Mouse (Mus musculus) cerebellum, postnatal 10 days (tissue): ENCODE measurements at regions not wholly inside any gene's neighbourhood (a gene's known extent, or its start where the extent isn't known, plus 50 kb on each side); places are given as distances from the start of the nearest gene placed in this dataset.
A peak's percentile ranks its signal among the peaks of the same experiment; 100 is the strongest.

Source experiments
- DNase-seq, 2 experiments: peaks; one replicate each; pipeline ENCODE4 v3.0.0; 2021; ENCODE audit warnings: mixed read lengths in 2 of 2

DNA sequence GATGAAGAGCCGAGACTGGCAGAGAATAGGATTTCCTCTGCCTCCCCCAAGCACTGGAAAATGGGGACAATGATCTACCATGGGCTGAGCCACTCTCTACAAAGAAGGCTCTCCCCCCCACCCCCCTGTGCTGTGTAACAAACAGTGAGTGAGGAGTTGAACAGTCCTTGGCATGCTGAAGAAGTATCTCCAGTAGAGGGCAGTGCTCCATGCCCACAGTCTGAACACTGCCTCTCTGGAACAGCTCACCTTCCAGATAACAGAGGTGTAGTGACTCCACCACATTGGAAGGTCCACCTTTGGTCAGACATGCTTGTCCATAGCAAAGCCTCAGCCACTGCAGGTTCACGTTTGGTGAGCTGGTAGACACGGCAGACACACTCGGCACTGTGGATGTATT, 85.2 kb upstream of the Bach2 start:
- DNase-seq: peak; percentile 61 to 69

DNA sequence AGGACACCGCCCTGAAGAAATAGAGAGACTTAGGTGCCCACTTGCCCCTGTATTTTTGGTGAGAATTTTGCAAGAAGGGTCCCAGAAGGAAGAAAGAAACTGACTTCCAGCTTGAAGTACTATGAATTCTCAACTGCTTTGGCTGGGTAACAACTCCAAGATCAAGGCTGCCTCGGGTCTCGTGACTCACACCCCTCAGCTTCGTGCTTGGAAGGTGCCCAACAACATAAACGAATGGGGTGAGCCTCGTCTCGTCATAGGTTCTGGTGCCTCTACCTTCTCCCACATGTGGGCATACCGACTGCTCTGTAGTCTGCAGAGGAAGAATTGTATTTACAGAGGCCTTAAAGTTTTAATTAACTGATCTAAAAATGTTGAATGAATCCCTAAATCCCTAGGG, 81.6 kb upstream of the Bach2 start:
- no peak for DNase-seq

DNA sequence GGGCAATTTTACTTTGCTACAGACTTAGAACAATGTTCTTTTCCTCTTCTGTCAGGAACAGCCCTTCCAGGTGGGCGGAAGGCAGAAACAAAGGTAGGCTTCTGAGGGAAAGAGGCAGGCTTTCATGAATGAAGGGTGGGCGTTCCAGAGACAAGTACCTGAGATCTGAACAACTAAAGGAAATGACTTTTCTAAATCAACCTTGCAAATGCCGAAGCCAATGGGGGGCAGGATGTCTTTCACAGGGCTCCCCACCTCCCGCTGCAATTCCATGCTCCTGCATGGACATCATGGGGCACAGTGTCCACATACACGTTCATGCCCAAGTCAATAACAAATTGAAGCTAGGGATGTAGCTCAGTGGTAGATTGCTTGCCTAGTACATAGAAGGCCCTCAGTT, 80.2 kb upstream of the Bach2 start:
- DNase-seq: no peak

DNA sequence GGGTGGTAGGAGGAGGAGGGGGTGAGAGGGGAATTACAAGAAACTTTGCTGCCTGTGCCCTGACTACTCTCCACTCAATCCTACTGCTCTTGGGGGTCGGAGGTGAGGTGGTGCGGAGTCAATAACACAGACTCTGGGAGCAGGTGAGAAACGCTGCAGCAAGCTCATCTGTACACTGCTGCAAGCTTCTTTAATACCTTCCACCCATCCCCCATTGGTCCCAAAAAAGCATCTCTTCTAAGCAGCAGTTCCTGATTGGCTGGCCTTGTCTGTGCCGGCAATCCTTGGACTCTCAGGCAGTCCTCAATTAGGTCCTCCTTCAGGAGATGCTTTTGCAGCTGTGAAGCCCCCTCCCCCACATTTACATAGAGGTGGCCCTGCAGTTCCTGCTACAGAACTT, 79.7 kb upstream of the Bach2 start:
- no peak for DNase-seq

DNA sequence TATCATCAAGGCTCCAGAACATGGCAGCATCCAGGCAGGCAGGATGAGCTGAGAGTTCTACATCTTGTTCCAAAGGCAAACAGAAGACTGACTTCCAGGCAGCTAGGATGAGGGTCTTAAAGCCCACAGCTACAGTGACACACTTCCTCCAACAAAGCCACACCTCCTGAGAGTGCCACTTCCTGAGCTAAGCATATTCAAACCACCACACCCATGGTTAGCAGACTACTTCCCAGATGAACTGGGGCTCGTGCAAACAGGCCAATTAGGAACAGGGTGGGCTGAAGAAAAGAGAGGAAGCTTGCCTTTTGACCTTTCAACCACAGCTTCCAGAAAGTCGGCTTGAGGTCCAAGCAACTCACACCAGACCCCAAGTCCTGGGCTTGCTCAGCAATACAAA, 77.8 kb upstream of the Bach2 start:
- DNase-seq: no peak

DNA sequence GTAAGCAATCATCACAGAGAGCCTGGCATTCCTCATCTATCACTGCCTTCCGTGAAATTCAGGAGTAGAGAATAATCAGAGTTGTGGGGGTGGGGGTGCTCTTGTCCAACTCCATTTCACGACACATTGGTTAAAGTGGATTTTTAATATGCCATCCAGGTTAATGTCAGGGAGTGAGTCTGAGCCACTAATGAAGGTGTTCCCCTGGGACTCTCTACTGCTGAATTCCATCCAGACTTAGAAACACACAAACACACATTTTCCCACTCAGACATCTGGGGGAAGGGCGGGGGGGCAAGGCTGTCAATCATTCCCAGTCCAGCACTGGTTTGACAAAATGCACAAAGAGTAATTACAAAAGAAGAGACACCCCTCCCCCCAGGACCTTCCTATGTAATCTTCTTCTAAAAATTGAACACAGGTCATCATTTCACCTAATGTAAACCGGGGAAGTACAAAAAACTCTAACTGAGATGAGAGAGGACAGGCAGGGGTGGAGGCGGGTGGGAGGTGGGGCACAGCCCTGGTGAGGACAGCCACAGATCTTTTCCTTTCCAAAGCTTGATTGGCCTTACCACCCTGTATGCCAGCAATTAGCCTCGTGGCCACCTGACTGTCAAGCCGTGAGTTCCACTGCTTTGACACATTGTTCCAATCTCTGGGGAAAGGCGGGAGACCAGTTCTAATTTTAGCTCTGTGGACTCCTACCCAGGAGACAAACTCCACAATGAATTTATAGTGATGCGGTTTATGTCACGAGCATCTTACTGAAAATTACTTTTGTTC, 76.5 kb upstream of the Bach2 start:
- DNase-seq: no peak

DNA sequence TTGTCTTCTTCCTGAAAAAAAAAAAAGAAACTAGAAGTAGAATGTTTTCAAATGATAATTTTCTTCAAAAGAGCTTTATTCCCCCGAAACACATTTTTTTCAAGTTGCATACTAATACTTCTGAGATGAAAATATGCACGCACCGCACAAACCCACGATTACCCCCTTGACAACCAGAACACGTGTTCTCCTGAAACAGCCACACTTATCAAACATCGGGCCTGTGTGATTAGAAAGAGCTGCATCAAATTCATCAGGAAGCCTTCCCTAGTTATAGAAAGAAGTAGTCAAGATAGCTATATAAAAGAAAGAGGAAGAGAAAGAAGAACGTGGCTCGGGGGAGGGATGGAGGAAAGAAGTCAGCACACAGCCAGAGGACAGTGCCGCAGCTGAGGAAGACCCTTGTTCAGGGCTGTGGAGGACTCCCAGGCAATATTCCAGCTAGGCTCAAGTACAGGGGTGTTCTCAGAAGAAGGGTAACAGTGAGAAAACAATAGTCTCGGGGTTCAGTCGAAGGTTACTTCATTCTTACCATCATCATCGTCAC, 75.8 kb upstream of the Bach2 start:
- DNase-seq: no peak

DNA sequence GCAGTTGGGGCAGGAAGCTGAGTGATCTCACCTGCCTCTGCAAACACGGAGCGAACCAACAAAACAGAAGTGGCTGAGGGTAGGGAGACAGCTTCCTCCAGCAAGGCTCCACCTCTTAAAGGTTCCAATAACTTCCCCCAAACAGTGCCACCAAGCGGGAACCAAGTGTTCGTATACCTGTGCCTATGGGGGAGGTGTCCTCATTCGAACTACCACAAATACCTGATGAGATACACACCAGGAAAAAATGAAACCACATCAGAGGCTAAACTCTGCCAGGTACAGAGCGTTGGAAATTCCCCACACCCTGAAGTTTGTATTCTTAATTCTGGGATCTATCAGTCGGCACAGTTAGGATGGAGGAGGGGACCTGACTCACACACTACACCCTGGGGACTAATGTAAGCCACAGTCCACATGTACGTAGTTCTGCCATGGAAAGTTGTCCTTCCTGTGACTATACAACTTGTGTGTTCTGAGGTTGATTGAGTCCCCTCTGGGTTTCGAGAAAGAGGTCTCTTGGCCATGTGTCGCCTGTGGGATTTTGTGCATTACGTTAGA, 74.4 kb upstream of the Bach2 start:
- no peak for DNase-seq

DNA sequence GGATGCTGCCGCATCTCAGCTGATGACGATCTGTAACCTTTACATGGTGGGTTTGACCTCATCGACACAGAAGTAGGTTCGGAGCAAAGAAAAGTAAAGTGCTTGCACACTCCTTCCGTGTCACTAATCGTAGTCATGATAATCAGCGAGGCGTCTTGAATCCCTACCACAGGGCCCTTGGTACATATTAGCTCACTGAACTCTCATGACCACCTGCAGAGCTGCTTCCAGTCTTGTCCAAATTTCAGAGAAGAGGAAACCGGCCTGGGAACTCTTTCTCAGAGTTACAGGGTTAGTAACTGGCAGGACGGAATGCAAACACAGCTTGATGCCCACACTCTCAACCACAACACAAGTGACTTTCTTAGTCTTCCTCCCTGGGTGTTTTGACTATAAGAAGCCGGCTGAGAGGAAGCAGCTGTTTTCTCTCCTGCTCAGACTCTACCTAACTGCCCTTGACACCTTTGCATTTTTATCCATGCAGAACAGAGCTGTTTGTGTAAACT, 73.8 kb upstream of the Bach2 start:
- DNase-seq: no peak

DNA sequence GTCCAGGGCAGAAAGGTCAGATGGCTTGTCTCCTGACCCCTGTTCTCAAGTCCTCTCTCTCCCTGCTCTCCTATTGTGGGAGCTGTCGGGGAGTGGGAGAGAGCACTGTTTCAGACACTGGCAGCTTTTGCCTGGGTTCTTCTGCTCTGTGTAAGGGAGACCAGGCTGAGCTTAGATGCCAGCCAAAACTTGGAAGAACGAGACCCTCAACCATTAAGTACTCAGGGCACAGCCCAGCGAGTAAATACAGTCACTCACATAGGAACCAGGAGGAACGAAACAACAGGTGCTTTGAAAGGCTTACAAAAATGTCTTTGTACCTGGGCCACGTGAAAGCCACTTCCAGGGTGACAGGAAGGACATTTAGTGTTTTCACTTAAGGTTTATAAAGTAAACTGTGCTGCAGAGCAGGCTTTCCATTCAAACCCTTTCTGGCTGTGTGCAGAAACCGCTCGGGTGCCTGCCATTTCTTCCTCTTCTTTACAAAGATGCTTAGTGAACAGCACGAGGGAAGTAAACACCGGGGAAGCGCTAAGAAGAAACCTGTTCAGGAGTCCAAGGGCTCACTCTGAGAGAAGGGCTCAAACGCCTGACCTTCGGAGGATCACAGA, 72.6 kb upstream of the Bach2 start:
- DNase-seq: no peak

DNA sequence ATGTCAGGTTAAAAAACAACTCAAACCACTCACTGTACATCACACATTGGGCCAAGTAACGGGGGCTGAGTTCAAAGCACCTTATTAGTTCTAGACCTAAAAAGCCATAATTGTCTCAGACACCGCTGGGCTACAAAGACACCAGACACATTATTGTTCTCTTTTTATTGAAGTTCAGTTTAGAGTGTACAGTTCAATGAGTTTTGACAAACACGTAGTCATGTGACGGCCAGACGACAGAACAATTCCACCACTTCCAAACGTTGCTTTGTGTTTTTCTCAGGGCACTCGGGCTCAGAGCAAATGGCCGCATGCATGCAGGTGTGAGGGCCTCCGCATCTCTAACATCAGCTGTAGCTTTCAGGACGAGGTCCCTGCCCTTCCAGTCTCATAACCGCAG, 71.5 kb upstream of the Bach2 start:
- no peak for DNase-seq

DNA sequence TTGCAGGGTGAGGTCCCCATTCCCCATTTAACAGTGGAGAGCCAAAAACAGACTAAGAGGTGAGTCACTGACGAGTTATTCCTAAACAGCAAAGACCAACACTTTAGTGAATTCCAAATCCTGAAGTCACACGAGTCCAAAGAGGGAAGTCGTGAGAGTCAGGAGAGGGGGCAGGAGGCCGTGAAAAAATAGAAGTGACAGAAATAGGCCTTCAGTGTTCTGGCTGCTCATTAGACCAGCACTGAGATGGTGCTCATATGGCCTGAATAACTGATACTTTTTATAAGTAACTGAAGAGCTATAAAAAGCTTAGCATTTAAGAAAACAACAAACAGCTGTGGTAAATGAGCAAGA, 68.5 kb upstream of the Bach2 start:
- DNase-seq: no peak

DNA sequence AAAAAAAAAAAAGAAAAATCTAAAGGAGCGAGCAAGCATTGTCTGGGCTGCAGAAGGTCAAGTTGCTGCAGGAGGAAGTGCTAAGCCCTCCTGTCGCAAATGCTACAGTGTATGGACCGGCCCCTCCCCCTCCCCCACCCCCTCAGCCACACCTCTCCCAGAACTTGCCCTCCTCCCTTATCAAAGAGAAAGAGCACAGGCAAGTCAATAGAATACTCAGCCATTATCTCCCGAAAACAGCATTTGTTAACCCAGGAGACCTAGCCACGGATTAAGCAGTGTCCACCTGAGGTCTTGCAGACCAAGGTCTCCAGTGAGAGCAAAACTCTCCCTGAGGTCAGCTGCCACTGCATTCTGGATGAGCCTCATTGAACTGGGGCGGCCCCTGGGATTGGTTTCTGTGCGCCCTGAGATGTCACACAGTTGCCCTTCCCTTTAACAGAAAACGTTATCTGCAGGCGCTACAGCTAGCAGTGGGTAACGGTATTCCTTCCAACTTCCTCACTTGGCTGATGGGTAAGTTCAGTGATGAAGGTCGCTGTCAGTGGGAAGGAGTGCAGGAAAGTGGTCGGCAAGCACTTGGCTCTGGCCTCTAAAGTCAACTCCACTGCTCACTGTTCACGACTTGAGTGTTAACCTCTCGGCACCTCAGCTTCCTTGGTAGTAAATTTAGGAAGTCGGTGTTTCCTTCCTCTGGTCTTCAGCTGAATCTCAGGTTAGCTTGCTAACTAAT, 68.0 kb upstream of the Bach2 start:
- DNase-seq: no peak

DNA sequence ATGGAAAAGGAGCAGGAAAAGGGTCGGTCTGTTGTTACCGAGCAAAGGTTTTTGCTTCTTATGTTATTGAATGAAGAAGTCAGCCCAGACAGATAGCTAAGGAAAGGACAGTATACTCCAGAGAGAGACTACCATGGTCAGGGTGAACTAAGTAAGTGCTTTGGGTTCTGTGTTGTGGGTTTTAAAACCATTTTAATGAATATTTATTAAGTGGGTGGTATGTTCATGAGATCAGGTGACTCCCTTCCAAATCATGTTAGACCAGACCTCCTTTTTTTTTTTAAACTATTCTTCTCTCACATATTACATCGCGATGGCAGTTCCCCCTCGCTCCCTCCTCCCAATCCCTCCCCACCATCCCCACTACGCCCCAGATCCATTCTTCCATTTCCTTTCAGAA, 67.3 kb upstream of the Bach2 start:
- DNase-seq: no peak

DNA sequence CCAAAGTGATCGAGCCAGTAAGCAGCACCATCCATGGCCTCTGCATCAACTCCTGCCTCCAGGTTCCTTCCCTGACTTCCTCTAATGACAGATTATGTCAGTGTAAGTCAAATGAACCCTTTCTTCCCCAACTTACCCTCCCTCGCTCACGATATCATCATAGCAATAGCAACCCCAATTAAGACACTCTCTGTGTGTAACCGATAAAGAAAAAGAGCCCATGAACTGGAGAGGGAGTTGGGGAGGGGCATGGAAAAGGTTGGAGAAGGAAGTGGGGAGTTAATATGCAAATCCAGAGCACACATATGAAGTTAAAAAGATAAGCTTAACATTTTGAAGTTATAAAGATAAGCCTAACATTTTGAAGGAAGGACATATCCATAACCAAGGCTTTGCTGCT, 65.6 kb upstream of the Bach2 start:
- DNase-seq: no peak

DNA sequence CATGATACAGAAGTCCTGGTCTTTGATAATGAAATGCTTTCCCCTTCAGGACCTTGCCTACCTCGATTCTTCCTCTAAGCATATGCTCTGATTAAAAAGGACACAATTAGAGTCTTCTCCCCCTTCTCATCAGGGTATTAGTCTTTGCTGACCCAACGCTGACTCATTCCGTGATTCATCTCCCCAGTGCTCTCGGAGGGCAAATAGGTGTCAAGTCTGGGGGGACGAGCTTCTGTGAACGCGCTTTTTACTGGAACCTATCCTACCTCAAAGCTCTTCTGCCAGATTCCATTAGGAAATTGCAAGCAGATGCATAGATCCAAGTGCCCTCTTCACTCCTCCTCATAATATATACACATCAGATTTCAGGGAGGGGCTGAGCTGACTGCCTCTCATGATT, 63.8 kb upstream of the Bach2 start:
- DNase-seq: no peak

DNA sequence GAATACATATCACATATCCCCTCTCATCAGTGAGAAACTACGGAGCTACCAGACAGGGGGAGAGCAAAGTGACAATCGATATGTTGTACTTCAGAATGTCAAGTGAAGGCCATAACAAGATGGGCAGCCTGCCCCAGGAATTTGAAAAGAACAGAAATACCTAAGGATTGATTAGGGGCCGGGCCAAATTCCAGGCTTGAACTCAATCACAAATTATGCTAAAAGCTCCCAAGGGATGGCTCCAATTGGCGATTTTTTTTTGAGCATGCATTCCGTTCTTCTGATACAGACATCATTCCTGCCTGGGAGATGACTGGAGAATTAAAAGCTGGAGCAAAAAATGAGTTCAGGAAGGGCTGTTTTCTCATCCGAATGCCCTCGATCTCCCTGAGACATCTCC, 63.4 kb upstream of the Bach2 start:
- DNase-seq: no peak

DNA sequence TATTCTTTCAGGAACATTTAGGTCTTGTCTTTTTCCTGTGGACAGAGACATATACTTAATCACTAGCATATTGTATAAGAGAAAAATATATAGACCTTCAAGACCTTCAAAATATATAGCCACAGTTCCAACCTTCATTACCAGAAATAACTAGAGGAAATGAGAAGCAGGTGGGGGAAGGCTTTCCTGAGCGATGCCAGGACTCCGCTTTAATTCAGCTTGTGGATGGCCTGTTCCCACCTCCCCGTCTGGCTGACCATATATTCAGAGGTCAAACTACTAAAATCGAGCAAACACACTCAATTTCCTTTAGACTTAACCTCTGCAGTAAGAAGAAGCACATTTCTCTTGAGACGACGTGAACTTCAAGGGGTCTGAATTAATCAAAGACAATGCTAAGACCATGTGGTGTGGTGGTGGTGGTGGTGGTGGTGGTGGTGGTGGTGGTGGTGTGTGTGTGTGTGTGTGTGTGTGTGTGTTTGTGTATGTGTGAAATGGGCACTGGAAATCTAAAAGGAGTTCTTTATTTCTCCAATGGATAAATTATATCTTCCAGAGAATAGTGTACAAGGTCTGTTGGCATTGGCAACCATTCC, 62.7 kb upstream of the Bach2 start:
- no peak for DNase-seq

DNA sequence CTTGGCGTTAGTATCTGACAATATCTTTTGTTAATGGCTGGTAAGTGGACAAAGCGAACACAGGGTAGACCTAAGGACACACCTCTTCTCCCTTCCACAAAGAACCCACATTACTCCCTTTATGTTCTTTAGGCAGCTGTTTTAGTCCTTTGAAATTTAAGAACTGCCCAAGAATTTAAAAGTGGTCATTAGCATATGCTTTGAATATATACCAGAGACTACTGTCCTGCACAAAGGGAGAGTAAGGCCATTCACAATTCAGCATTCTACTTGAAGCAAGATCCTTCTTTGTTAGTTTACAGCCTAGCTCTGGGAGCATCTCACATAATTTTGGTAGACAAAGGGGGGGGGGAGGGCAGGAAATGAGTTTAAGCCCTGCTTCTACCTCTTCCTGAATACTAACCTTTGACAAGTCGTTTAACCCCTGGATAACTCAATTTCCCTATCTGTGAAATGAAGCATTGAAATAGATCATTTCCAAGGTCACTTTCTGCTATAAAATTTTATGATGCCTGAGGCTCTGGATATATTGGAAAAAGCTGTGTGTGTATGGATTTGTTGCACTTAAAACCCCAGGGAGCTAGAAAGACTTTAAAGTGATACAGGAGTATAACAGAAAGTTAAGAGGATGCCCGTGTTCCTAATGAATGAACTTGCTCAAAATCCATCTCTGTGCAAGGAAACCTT, 62.0 kb upstream of the Bach2 start:
- no peak for DNase-seq

DNA sequence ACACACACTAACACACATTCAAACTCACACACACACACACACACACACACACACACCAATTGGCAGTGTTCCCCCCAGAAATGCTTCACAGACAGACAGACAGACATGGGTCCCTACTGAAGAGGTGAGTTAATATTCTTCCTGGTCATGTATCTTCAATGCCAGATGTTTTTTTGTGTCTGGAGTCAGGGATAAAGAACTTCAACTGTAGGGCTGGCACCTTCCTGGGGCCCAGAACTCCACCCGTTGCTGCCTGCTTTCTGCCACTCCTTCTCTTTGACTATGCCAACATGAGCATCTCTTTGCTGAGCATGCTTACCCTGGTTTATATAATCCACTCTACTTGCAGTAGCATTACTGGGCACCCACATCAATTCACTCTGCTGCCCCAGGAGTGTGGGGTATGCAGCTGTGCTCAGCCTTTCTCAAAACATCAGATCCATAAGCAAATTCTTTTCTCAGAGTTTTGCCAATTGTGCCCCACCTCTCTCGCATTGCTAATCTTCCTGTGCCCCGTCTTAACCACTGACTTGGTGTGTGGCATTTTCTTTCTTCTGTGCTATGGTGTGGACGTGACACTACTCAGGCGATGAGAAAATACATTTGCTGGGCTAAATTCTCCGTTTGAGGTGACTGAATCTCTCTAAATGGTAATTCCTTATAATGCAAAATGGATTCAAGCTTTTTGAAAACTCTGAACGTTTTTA, 60.5 kb upstream of the Bach2 start:
- DNase-seq: no peak

DNA sequence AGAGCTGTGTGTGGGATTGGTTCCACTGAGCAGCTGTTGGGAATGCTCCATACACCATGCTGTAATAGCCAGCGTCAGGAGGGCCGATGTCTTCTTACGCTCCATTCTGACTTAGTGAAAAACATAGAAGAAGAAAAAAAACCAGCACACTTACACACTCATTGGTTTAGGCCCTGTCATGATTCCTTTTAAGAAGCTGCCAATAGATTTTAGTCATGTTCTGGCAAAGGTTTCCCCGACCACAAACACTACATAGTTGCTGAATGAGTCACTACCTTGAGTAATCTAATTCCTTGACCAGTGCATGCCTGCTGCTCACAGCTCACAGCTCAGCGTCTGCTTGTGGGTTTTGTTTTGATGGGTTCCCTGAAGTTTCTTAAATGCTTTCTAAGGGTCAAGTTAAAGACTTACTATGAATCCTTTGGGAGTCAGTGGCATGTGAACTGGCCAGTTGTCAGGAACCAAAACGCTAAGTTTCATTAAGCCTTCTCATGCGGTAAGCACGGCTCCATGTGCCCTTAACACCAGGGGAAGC, 58.8 kb upstream of the Bach2 start:
- DNase-seq: no peak

DNA sequence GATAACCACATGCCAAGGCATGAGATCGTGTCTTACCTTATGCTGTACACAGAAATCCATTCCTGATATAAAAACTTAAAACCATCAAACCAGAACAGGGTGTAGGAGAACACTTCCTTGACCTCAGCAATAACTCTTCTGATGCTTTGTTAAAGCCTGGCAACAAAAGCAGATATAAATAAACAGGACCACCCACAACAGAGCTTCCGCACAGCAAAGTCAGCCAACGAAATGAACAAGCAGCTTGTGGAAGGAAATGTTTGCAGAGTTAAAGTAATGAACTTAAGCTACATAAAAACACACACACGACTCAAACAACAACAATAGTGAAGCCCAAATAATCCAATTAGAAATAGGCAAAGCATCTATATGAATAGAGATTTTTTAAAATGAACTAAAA, 54.8 kb upstream of the Bach2 start:
- DNase-seq: no peak
